In genomic region chr15:86447251-86447650, GRCm38 (mm10) we compare ENCODE assay signal across 14 mouse cellular contexts.
"Had no signal": no experiment of that assay in that cellular context is flagged by ENCODE, and none has a peak within 500 bp of the region (broad histone marks: within the 10 kb centered on the region; RNA-seq: fewer than 3 reads in every experiment).

No protein-coding gene starts in this region.

- DNase-seq: cerebellum, adult 2 months; cerebellum, adult 8-10 months; cerebellum, adult 9-10 months; cerebellum, adult 9-11 months; embryo, embryonic 11 days; forebrain, postnatal 0 days; gastrocnemius, adult 2 months; gastrocnemius, postnatal 10 days; gastrocnemius, postnatal 14 days; gastrocnemius, postnatal 25 days; gastrocnemius, postnatal 36 days; heart, adult 11 months; heart, adult 18-20 months; heart, adult 2 months had no signal
